Mouse (Mus musculus) brain, embryonic 14.5 days (tissue): ENCODE measurements at regions not wholly inside any gene's neighbourhood (a gene's known extent, or its start where the extent isn't known, plus 50 kb on each side); places are given as distances from the start of the nearest gene placed in this dataset.

ENCODE experiments used
- CTCF ChIP-seq: fragments of 200-500 bp; IDR thresholded peaks from 2 replicates; pipeline ENCODE4 v1.5.1; 2012; ENCODE audit warnings: inconsistent platforms, mild to moderate bottlenecking, moderate library complexity, borderline replicate concordance; ENCODE audit not compliant: insufficient read depth, insufficient read length; ENCODE audit errors: extremely low read depth
- POLR2A ChIP-seq: fragments of 200-500 bp; IDR thresholded peaks from 2 replicates; pipeline ENCODE4 v1.6.1; 2012; ENCODE audit warnings: mild to moderate bottlenecking, inconsistent platforms, borderline replicate concordance; ENCODE audit not compliant: poor library complexity, insufficient read depth, insufficient read length, severe bottlenecking; ENCODE audit errors: extremely low read depth

GRCm38 (mm10) chr17:4784296-4784695, 209.8 kb upstream of the Arid1b start:
- TF ChIP-seq POLR2A (no peak), CTCF (no peak)
